Mouse (Mus musculus): Measurements from ENCODE around the gene Zbtb26. TPM values are rescaled to one million over a fixed set of nuclear protein-coding genes. Genes with fewer than 3 reads are reported as not detected.

Gene Zbtb26
- polyA plus RNA-seq (2012; rRNA removed): 5.7 and 5.8 TPM in 2 replicates

GRCm38 (mm10) chr2:37442611-37443591, at the start of gene Zbtb26, which contains the start of the genes Zbtb6 and Rabgap1:
Gene Zbtb26, minus strand, starts transcription at chr2:37443135.
Gene Zbtb6, minus strand, starts transcription at chr2:37443171.
Gene Rabgap1, plus strand, starts transcription at chr2:37443279.
- TF ChIP-seq POLR2A (IDR thresholded peaks at IDR 0.05; ENCODE audit: extremely low read depth, insufficient read depth, low read length) (peak; percentile 67; the same call in 1 of the 2 replicates), CTCF (IDR thresholded peaks at IDR 0.05; ENCODE audit: extremely low read depth, insufficient read depth, low read length) (no peak)
- H3K4me1 ChIP-seq (ENCODE audit: control insufficient read depth, insufficient read depth, low read length): peaks cover 2% of the 10 kb centered on the region
- H3K4me3 ChIP-seq (ENCODE audit: insufficient read depth, low read length): peak within 1 kb of the TSS; percentile 61
- peak within 1 kb of the TSS; percentile 25 for H3K27ac ChIP-seq (ENCODE audit: insufficient read depth, low read length)

GRCm38 (mm10) chr2:37488956-37489355, 46.0 kb upstream of the Zbtb26 start:
- Histone ChIP-seq H3K4me3 (ENCODE audit: insufficient read depth, low read length) (no peak overlapping the region), H3K27ac (ENCODE audit: insufficient read depth, low read length) (no peak overlapping the region), H3K4me1 (ENCODE audit: control insufficient read depth, insufficient read depth, low read length) (no peaks in the 10 kb centered on the region)
- TF ChIP-seq POLR2A (IDR thresholded peaks at IDR 0.05; ENCODE audit: extremely low read depth, insufficient read depth, low read length): no peak
- no peak for TF ChIP-seq CTCF (IDR thresholded peaks at IDR 0.05; ENCODE audit: extremely low read depth, insufficient read depth, low read length)

GRCm38 (mm10) chr2:37486408-37486807, 43.5 kb upstream of the Zbtb26 start:
- Histone ChIP-seq H3K4me1 (ENCODE audit: control insufficient read depth, insufficient read depth, low read length) (no peaks in the 10 kb centered on the region), H3K4me3 (ENCODE audit: insufficient read depth, low read length) (no peak overlapping the region), H3K27ac (ENCODE audit: insufficient read depth, low read length) (no peak overlapping the region)
- TF ChIP-seq POLR2A (IDR thresholded peaks at IDR 0.05; ENCODE audit: extremely low read depth, insufficient read depth, low read length) (no peak), CTCF (IDR thresholded peaks at IDR 0.05; ENCODE audit: extremely low read depth, insufficient read depth, low read length) (no peak)

GRCm38 (mm10) chr2:37485370-37485769, 42.4 kb upstream of the Zbtb26 start:
- Histone ChIP-seq H3K4me3 (ENCODE audit: insufficient read depth, low read length) (no peak overlapping the region), H3K4me1 (ENCODE audit: control insufficient read depth, insufficient read depth, low read length) (no peaks in the 10 kb centered on the region), H3K27ac (ENCODE audit: insufficient read depth, low read length) (no peak overlapping the region)
- TF ChIP-seq POLR2A (IDR thresholded peaks at IDR 0.05; ENCODE audit: extremely low read depth, insufficient read depth, low read length) (no peak), CTCF (IDR thresholded peaks at IDR 0.05; ENCODE audit: extremely low read depth, insufficient read depth, low read length) (no peak)

GRCm38 (mm10) chr2:37484165-37484564, 41.2 kb upstream of the Zbtb26 start:
- H3K4me1 ChIP-seq (ENCODE audit: control insufficient read depth, insufficient read depth, low read length): no peaks in the 10 kb centered on the region
- no peak overlapping the region for H3K4me3 ChIP-seq (ENCODE audit: insufficient read depth, low read length)
- TF ChIP-seq POLR2A (IDR thresholded peaks at IDR 0.05; ENCODE audit: extremely low read depth, insufficient read depth, low read length) (no peak), CTCF (IDR thresholded peaks at IDR 0.05; ENCODE audit: extremely low read depth, insufficient read depth, low read length) (no peak)
- no peak overlapping the region for H3K27ac ChIP-seq (ENCODE audit: insufficient read depth, low read length)

- no peak overlapping the region for H3K4me3 ChIP-seq (ENCODE audit: insufficient read depth, low read length)
- H3K4me1 ChIP-seq (ENCODE audit: control insufficient read depth, insufficient read depth, low read length): no peaks in the 10 kb centered on the region
- H3K27ac ChIP-seq (ENCODE audit: insufficient read depth, low read length): no peak overlapping the region
- TF ChIP-seq POLR2A (IDR thresholded peaks at IDR 0.05; ENCODE audit: extremely low read depth, insufficient read depth, low read length) (no peak), CTCF (IDR thresholded peaks at IDR 0.05; ENCODE audit: extremely low read depth, insufficient read depth, low read length) (no peak)
Observed at GRCm38 (mm10) chr2:37480039-37480438, 37.1 kb upstream of the Zbtb26 start.

- Histone ChIP-seq H3K4me3 (ENCODE audit: insufficient read depth, low read length) (no peak overlapping the region), H3K4me1 (ENCODE audit: control insufficient read depth, insufficient read depth, low read length) (no peaks in the 10 kb centered on the region), H3K27ac (ENCODE audit: insufficient read depth, low read length) (no peak overlapping the region)
- TF ChIP-seq CTCF (IDR thresholded peaks at IDR 0.05; ENCODE audit: extremely low read depth, insufficient read depth, low read length) (no peak), POLR2A (IDR thresholded peaks at IDR 0.05; ENCODE audit: extremely low read depth, insufficient read depth, low read length) (no peak)
Observed at GRCm38 (mm10) chr2:37479559-37479958, 36.6 kb upstream of the Zbtb26 start.

GRCm38 (mm10) chr2:37466266-37466665, 23.3 kb upstream of the Zbtb26 start:
- Histone ChIP-seq H3K4me1 (ENCODE audit: control insufficient read depth, insufficient read depth, low read length) (no peaks in the 10 kb centered on the region), H3K4me3 (ENCODE audit: insufficient read depth, low read length) (no peak overlapping the region), H3K27ac (ENCODE audit: insufficient read depth, low read length) (no peak overlapping the region)
- TF ChIP-seq POLR2A (IDR thresholded peaks at IDR 0.05; ENCODE audit: extremely low read depth, insufficient read depth, low read length): no peak
- no peak for TF ChIP-seq CTCF (IDR thresholded peaks at IDR 0.05; ENCODE audit: extremely low read depth, insufficient read depth, low read length)

- TF ChIP-seq CTCF (IDR thresholded peaks at IDR 0.05; ENCODE audit: extremely low read depth, insufficient read depth, low read length) (no peak), POLR2A (IDR thresholded peaks at IDR 0.05; ENCODE audit: extremely low read depth, insufficient read depth, low read length) (no peak)
- no peak overlapping the region for H3K27ac ChIP-seq (ENCODE audit: insufficient read depth, low read length)
- H3K4me1 ChIP-seq (ENCODE audit: control insufficient read depth, insufficient read depth, low read length): no peaks in the 10 kb centered on the region
- no peak overlapping the region for H3K4me3 ChIP-seq (ENCODE audit: insufficient read depth, low read length)
Observed at GRCm38 (mm10) chr2:37460707-37461106, 17.8 kb upstream of the Zbtb26 start.

GRCm38 (mm10) chr2:37452376-37452760, 9.4 kb upstream of the Zbtb26 start:
- no peak overlapping the region for H3K27ac ChIP-seq (ENCODE audit: insufficient read depth, low read length)
- H3K4me3 ChIP-seq (ENCODE audit: insufficient read depth, low read length): peak overlapping the region; percentile 75
- no peak for TF ChIP-seq CTCF (IDR thresholded peaks at IDR 0.05; ENCODE audit: extremely low read depth, insufficient read depth, low read length)
- no peak for TF ChIP-seq POLR2A (IDR thresholded peaks at IDR 0.05; ENCODE audit: extremely low read depth, insufficient read depth, low read length)
- H3K4me1 ChIP-seq (ENCODE audit: control insufficient read depth, insufficient read depth, low read length): peaks cover 4% of the 10 kb centered on the region; the same call in 1 of the 2 replicates
